16 mouse cellular contexts compared by ENCODE assay signal in the genomic region with DNA sequence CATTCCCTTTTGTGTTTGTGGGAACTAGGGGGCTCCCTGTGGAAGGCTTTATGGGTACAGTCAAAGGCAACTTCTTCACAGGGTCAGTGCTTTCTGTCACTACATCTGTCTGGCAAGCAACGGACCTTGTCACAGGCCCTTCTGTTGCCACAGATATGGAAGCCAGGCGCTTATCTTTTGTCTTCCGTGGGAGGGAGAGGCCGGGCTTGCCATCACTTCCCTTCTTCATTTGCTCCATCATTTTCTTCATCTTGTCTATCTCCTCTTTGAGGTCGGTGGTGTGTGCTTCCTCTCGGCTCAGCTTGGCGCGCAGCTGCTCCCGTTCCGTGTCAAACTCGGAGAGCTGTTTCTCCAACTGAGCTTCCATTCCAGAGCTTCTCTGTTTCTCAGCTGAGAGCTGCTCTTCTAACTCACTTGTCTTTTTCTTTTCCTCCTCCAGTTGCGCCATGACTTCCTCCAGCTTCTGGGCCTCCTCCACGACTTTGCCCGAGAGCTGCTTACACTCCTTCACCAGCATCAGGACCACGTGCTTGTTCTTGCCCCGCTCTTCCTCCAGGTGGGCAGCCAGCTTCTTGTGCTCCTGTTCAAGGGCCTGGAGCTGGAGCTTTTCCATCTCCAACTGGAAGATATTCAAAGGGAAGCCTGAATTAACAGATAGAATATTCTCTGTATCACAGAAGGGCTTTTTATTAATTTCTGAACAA.
DNase-seq lines count a peak whose midpoint lies in the region; ATAC-seq and TF ChIP-seq lines count a peak whose summit lies in the region.
"Had no signal": no experiment of that assay in that cellular context is flagged by ENCODE, and none has a peak within 500 bp of the region (broad histone marks: within the 10 kb centered on the region; RNA-seq: fewer than 3 reads in every experiment).

No protein-coding gene starts in this region.

- no peaks in the 10 kb centered on the region for H3K9me3 ChIP-seq in heart, embryonic 10.5 days
- H3K9me3 ChIP-seq in intestine, embryonic 16.5 days (ENCODE audit: control insufficient read depth, low read length): no peaks in the 10 kb centered on the region
- H3K9me3 ChIP-seq: midbrain, embryonic 15.5 days had no signal

- no peak overlapping the region for H3K9ac ChIP-seq in intestine, embryonic 16.5 days (ENCODE audit: low read depth, low read length)
- H3K9ac ChIP-seq: midbrain, embryonic 15.5 days had no signal

- no peak for TF ChIP-seq POLR2A in cerebellum, adult 2 months (IDR thresholded peaks at IDR 0.05; ENCODE audit: borderline replicate concordance, insufficient read depth, low read length)

- intact Hi-C loops in heart, postnatal 25 days (cut with DNase I): no loop called here

- WGBS in heart, embryonic 10.5 days: 64% methylated on average over 16 of the region's 16 CpGs
- 88% methylated on average over 16 of the region's 16 CpGs for WGBS in intestine, embryonic 16.5 days
- 90% methylated on average over 16 of the region's 16 CpGs for WGBS in cerebellum, adult 2 months

- TF ChIP-seq CTCF in cerebellum, adult 2 months (IDR thresholded peaks at IDR 0.05; ENCODE audit: borderline replicate concordance, insufficient read depth, low read depth, low read length): no peak

- peaks cover 33% of the 10 kb centered on the region for H3K4me1 ChIP-seq in heart, embryonic 10.5 days
- no peaks in the 10 kb centered on the region for H3K4me1 ChIP-seq in intestine, embryonic 16.5 days (ENCODE audit: control insufficient read depth, insufficient read depth, low read length)
- H3K4me1 ChIP-seq in cerebellum, adult 2 months (ENCODE audit: control insufficient read depth, insufficient read depth, low read length): no peaks in the 10 kb centered on the region
- H3K4me1 ChIP-seq: midbrain, embryonic 15.5 days had no signal

- H3K4me2 ChIP-seq in intestine, embryonic 16.5 days (ENCODE audit: low read depth, low read length): no peak overlapping the region
- H3K4me2 ChIP-seq: midbrain, embryonic 15.5 days had no signal

- H3K36me3 ChIP-seq in heart, embryonic 10.5 days: no peaks in the 10 kb centered on the region
- H3K36me3 ChIP-seq in intestine, embryonic 16.5 days (ENCODE audit: control insufficient read depth, insufficient read depth, low read length): no peaks in the 10 kb centered on the region

- H3K4me3 ChIP-seq in heart, embryonic 10.5 days: no peak overlapping the region
- no peak overlapping the region for H3K4me3 ChIP-seq in intestine, embryonic 16.5 days (ENCODE audit: low read length)
- no peak overlapping the region for H3K4me3 ChIP-seq in cerebellum, adult 2 months (replicated peaks; ENCODE audit: insufficient read depth, low read depth, low read length)
- H3K4me3 ChIP-seq: midbrain, embryonic 15.5 days had no signal

- DNase-seq in heart, embryonic 10.5 days (ENCODE audit: low spot score): no peak
- DNase-seq in heart, postnatal 25 days (ENCODE audit: low spot score): no peak
- peak; percentile 93 for DNase-seq in MEL-GATA-1-ER (ENCODE audit: extremely low read depth, low read depth)
- no peak for DNase-seq in cerebellum, postnatal 4 days (ENCODE audit: low spot score in 2 of 2)
- DNase-seq in ovary, postnatal 36 days (ENCODE audit: low spot score): no peak
- no peak for DNase-seq in cerebellum, adult 2 months
- DNase-seq: adrenal gland, postnatal 14 days; cerebellum, adult 11-12 months; embryo, embryonic 11 days; layer of hippocampus, adult 9-11 months; lung, adult 2 months had no signal

- peak; percentile 50; the same call in 1 of the 2 replicates for ATAC-seq in intestine, embryonic 16.5 days
- peak; percentile 94 for ATAC-seq in megakaryocyte-erythroid progenitor cell, adult 5-6 weeks (replicated peaks; ENCODE audit: low FRiP score, low TSS enrichment, poor library complexity, severe bottlenecking)
- ATAC-seq: hindbrain, embryonic 16.5 days; midbrain, embryonic 15.5 days had no signal

- peak overlapping the region; percentile 47; the same call in 1 of the 2 replicates for H3K27ac ChIP-seq in heart, embryonic 10.5 days
- H3K27ac ChIP-seq in intestine, embryonic 16.5 days (ENCODE audit: low read length): no peak overlapping the region
- no peak overlapping the region for H3K27ac ChIP-seq in cerebellum, adult 2 months (ENCODE audit: insufficient read depth, low read length)
- H3K27ac ChIP-seq: macrophage; midbrain, embryonic 15.5 days had no signal

- no peaks in the 10 kb centered on the region for H3K27me3 ChIP-seq in heart, embryonic 10.5 days (ENCODE audit: insufficient read depth, poor library complexity, severe bottlenecking)
- no peaks in the 10 kb centered on the region for H3K27me3 ChIP-seq in intestine, embryonic 16.5 days (replicated peaks; ENCODE audit: control insufficient read depth, insufficient read depth, low read length)
- H3K27me3 ChIP-seq in cerebellum, adult 2 months (ENCODE audit: control insufficient read depth, insufficient read depth, low read length): no peaks in the 10 kb centered on the region; the same call in 1 of the 2 replicates
- H3K27me3 ChIP-seq: midbrain, embryonic 15.5 days had no signal
